ENCODE assay signal across 9 mouse cellular contexts in the genomic region with DNA sequence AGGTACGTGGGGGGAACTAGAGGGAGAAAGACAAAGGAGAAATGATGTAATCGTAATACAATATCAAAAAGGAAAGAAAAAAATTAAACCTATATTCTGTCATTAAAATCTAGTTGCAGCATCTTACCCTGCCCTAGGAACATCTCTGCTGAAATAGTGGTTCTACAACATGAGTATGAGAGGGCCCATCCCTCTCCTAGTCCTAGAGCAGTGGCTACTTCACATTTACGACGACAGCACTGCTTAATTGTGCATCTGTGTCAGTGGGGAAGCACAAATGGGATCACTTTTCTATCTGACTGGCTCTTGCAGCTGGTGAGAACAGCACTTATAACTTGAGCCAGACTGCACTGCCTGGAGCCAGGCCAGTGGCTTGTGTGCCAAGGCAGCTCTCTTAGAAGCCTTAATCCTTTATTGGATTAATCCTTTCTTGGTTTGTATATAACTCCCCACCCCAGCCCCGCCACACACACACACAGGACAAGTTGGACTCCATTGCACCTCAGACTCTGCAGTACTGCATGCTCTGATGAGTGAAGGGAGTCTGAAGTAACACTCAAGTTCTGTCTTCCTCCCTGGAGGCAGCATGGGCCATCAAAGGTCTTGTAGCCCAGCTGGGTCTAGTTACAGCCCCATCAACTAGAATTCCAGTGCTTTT. TPM values are rescaled to one million over a fixed set of nuclear protein-coding genes. Genes with fewer than 3 reads are reported as not detected.
DNase-seq lines count a peak whose midpoint lies in the region; ATAC-seq and TF ChIP-seq lines count a peak whose summit lies in the region.
"Had no signal": no experiment of that assay in that cellular context is flagged by ENCODE, and none has a peak within 500 bp of the region (broad histone marks: within the 10 kb centered on the region; RNA-seq: fewer than 3 reads in every experiment).

No protein-coding gene starts in this region.

- H3K9ac ChIP-seq in hindbrain, embryonic 11.5 days (ENCODE audit: low read depth, low read length): no peak overlapping the region
- H3K9ac ChIP-seq in midbrain, embryonic 11.5 days (ENCODE audit: low read length): no peak overlapping the region
- H3K9ac ChIP-seq in stomach, postnatal 0 days (ENCODE audit: low read length): no peak overlapping the region
- H3K9ac ChIP-seq: liver, embryonic 14.5 days had no signal

- WGBS in hindbrain, embryonic 11.5 days: 76% methylated on average over 5 of the region's 5 CpGs
- 77% methylated on average over 5 of the region's 5 CpGs for WGBS in midbrain, embryonic 11.5 days
- 40% methylated on average over 5 of the region's 5 CpGs for WGBS in stomach, postnatal 0 days

- DNase-seq in Muller cell, postnatal 12 days (ENCODE audit: inconsistent ontology term): peak; percentile 63
- DNase-seq in cerebellum, adult 9-10 months: peak; percentile 58
- DNase-seq in frontal cortex, postnatal 14 days (ENCODE audit: low spot score in 2 of 2): peak; percentile 42 to 52
- DNase-seq in hindbrain, embryonic 11.5 days (ENCODE audit: low spot score): peak; percentile 8
- peak; percentile 57 to 78 for DNase-seq in layer of hippocampus, postnatal 14 days (ENCODE audit: low spot score in 2 of 2)
- no peak for DNase-seq in midbrain, embryonic 11.5 days (ENCODE audit: low spot score, missing footprints)
- peak; percentile 53 for DNase-seq in stomach, postnatal 0 days (ENCODE audit: low spot score)
- DNase-seq in T-cell, adult 2 months (ENCODE audit: low spot score): no peak

- ATAC-seq in hindbrain, embryonic 11.5 days (ENCODE audit: low FRiP score): no peak
- peak; percentile 22; the same call in 1 of the 2 replicates for ATAC-seq in midbrain, embryonic 11.5 days (ENCODE audit: low FRiP score)
- ATAC-seq in stomach, postnatal 0 days (ENCODE audit: low FRiP score, low TSS enrichment): peak; percentile 80; the same call in 1 of the 2 replicates

- no peaks in the 10 kb centered on the region for H3K36me3 ChIP-seq in hindbrain, embryonic 11.5 days (ENCODE audit: control insufficient read depth, insufficient read depth, low read length)
- H3K36me3 ChIP-seq in midbrain, embryonic 11.5 days (ENCODE audit: control insufficient read depth, insufficient read depth, low read length): no peaks in the 10 kb centered on the region
- H3K36me3 ChIP-seq in stomach, postnatal 0 days (ENCODE audit: control insufficient read depth, insufficient read depth, low read length): no peaks in the 10 kb centered on the region

- no peak for TF ChIP-seq EP300 in stomach, postnatal 0 days (optimal IDR thresholded peaks at IDR 0.05)

- no peak overlapping the region for H3K27ac ChIP-seq in hindbrain, embryonic 11.5 days (ENCODE audit: low read depth, low read length)
- no peak overlapping the region for H3K27ac ChIP-seq in midbrain, embryonic 11.5 days (ENCODE audit: low read depth, low read length)
- no peak overlapping the region for H3K27ac ChIP-seq in stomach, postnatal 0 days (replicated peaks)
- H3K27ac ChIP-seq: liver, embryonic 14.5 days had no signal

- H3K4me3 ChIP-seq in hindbrain, embryonic 11.5 days (ENCODE audit: low read depth, low read length): no peak overlapping the region
- no peak overlapping the region for H3K4me3 ChIP-seq in midbrain, embryonic 11.5 days (ENCODE audit: low read depth, low read length)
- H3K4me3 ChIP-seq in stomach, postnatal 0 days (ENCODE audit: low read depth, low read length): no peak overlapping the region

- H3K27me3 ChIP-seq in hindbrain, embryonic 11.5 days (ENCODE audit: control insufficient read depth, insufficient read depth, low read length): no peaks in the 10 kb centered on the region
- H3K27me3 ChIP-seq in midbrain, embryonic 11.5 days (ENCODE audit: control insufficient read depth, insufficient read depth, low read length): no peaks in the 10 kb centered on the region
- H3K27me3 ChIP-seq in stomach, postnatal 0 days (ENCODE audit: control insufficient read depth, insufficient read depth, low read length): no peaks in the 10 kb centered on the region

- no peaks in the 10 kb centered on the region for H3K4me1 ChIP-seq in hindbrain, embryonic 11.5 days (replicated peaks; ENCODE audit: control insufficient read depth, insufficient read depth, low read length)
- peaks cover 3% of the 10 kb centered on the region; the same call in 1 of the 2 replicates for H3K4me1 ChIP-seq in midbrain, embryonic 11.5 days (ENCODE audit: control insufficient read depth, insufficient read depth, low read length)
- H3K4me1 ChIP-seq in stomach, postnatal 0 days (replicated peaks; ENCODE audit: control insufficient read depth, insufficient read depth): peaks cover 3% of the 10 kb centered on the region

- H3K4me2 ChIP-seq in hindbrain, embryonic 11.5 days (replicated peaks; ENCODE audit: low read depth, low read length): no peak overlapping the region
- no peak overlapping the region for H3K4me2 ChIP-seq in midbrain, embryonic 11.5 days
- H3K4me2 ChIP-seq in stomach, postnatal 0 days (replicated peaks; ENCODE audit: low read depth): no peak overlapping the region

- H3K9me3 ChIP-seq in hindbrain, embryonic 11.5 days (ENCODE audit: control insufficient read depth, low read length): no peaks in the 10 kb centered on the region
- H3K9me3 ChIP-seq in midbrain, embryonic 11.5 days (ENCODE audit: control insufficient read depth, low read length): no peaks in the 10 kb centered on the region
- no peaks in the 10 kb centered on the region for H3K9me3 ChIP-seq in stomach, postnatal 0 days (ENCODE audit: control insufficient read depth, low read length)

- no peak for TF ChIP-seq CTCF in stomach, postnatal 0 days (IDR thresholded peaks at IDR 0.05; ENCODE audit: low read depth)

RNA-seq across cellular contexts. Expression of a gene that starts 46.3 kb away (rescaled TPM):
- 0.14 and 0.20 TPM in 2 replicates for polyA plus RNA-seq in hindbrain, embryonic 11.5 days (2014; fragmentation: Nextera tagmentation; extraction: Ambion mirVana)
- total RNA-seq in layer of hippocampus, postnatal 14 days (2021): under 1 TPM; 0.25 to 0.26 TPM
- polyA plus RNA-seq in midbrain, embryonic 11.5 days (2014; fragmentation: Nextera tagmentation; extraction: Ambion mirVana): 0.07 and 0.12 TPM in 2 replicates
- polyA plus RNA-seq in stomach, postnatal 0 days (2015; fragmentation: Nextera tagmentation; extraction: Ambion mirVana): 45.6 and 48.8 TPM in 2 replicates

RNA-seq across cellular contexts. Expression of a gene that starts 48.9 kb away (rescaled TPM):
- polyA plus RNA-seq in hindbrain, embryonic 11.5 days (2014; fragmentation: Nextera tagmentation; extraction: Ambion mirVana): 87.0 and 98.5 TPM in 2 replicates
- total RNA-seq in layer of hippocampus, postnatal 14 days (2021): 100 to 1,000 TPM; 118 to 125 TPM
- polyA plus RNA-seq in midbrain, embryonic 11.5 days (2014; fragmentation: Nextera tagmentation; extraction: Ambion mirVana): 82.8 and 97.9 TPM in 2 replicates
- 28.6 and 29.9 TPM in 2 replicates for polyA plus RNA-seq in stomach, postnatal 0 days (2015; fragmentation: Nextera tagmentation; extraction: Ambion mirVana)

Comparison
In these comparisons a context has a peak if more than half of its experiments do, and no peak if none do; other contexts are left out.
1. DNase-seq: peak in Muller cell, postnatal 12 days (single experiment), cerebellum, adult 9-10 months (single experiment), frontal cortex, postnatal 14 days (2 of 2), hindbrain, embryonic 11.5 days (single experiment), layer of hippocampus, postnatal 14 days (2 of 2) and stomach, postnatal 0 days (single experiment); none in midbrain, embryonic 11.5 days (single experiment) and T-cell, adult 2 months (single experiment).
2. RNA of a gene that starts 46.3 kb away (polyA plus RNA-seq): 45.6 to 48.8 TPM in stomach, postnatal 0 days; 0.14 to 0.20 TPM in hindbrain, embryonic 11.5 days and 0.07 to 0.12 TPM in midbrain, embryonic 11.5 days; every median in the first group is over 10 times any median in the second.